Mouse (Mus musculus): ENCODE measurements around the gene Gm8978. TPM values are rescaled to one million over a fixed set of nuclear protein-coding genes. Genes with fewer than 3 reads are reported as not detected.

The Gm8978 gene
- not detected in 2 replicates for polyA plus RNA-seq (2015; fragmentation: Nextera tagmentation; extraction: Ambion mirVana)

GRCm38 (mm10) chr19:33625152-33625551 lies at the start of gene Gm8978:
Gene Gm8978, minus strand, starts transcription at chr19:33625252.

Other genes with a start within 250 kb of the Gm8978 start
- gene Rnls, start 233.0 kb downstream of the Gm8978 start, polyA plus RNA-seq (2015; fragmentation: Nextera tagmentation; extraction: Ambion mirVana): 2.9 and 3.3 TPM in 2 replicates
- not detected in 2 replicates for gene Lipo4, start 107.5 kb downstream of the Gm8978 start, polyA plus RNA-seq (2015; fragmentation: Nextera tagmentation; extraction: Ambion mirVana)
- 0.17 and 0.21 TPM in 2 replicates for gene Lipo2, start 126.1 kb upstream of the Gm8978 start, polyA plus RNA-seq (2015; fragmentation: Nextera tagmentation; extraction: Ambion mirVana)
- 5.0 and 7.1 TPM in 2 replicates for gene Lipo3, start 136.7 kb upstream of the Gm8978 start, polyA plus RNA-seq (2015; fragmentation: Nextera tagmentation; extraction: Ambion mirVana)
- not detected in 2 replicates for gene Lipo1, start 162.2 kb upstream of the Gm8978 start, polyA plus RNA-seq (2015; fragmentation: Nextera tagmentation; extraction: Ambion mirVana)

All from spleen, postnatal 0 days (tissue).